Mouse (Mus musculus) right cerebral cortex, adult 2 months (tissue): Measurements from ENCODE around the gene Glul.

ENCODE experiments used
- DNase-seq, 2 experiments: peaks; one replicate each; pipeline ENCODE4 v3.0.0; 2021 to 2022; ENCODE audit warnings: low spot score in 2 of 2

The Glul gene

DNA sequence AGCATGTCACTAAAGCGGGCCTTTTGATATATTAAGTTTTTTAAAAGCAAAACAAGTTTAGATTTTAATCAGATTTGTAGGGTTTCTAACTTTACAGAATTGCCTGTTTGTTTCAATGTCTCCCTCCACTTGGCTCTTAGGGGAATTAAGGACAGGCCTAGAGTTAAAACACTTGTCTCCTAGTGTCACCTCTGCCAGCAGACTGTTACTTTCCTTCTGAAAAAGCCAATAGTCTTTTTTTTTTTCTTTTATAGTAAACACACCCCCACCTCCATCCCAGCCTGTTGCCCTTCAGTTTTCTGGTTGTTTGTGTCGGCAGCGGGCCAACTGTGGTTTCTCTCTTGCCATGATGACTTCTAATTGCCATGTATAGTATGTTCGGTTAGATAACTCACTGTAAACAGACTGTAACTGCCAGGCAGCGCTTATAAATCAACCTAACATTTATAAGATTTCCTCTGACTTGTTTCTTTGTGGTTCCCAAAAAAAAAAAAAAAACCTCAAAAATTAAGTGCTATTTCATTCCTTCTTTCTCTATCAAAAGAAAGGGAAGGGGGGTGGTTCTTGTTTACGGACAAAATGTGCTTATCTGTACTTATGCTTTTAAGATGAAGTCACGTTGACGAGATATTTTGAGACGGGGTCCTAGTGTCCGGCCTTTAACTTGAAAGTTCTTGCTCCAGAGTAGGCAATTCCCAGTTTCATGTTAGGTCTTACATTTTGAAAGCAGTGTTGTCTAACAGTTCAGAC, 9.6 kb downstream of the Glul start:
- no peak for DNase-seq

DNA sequence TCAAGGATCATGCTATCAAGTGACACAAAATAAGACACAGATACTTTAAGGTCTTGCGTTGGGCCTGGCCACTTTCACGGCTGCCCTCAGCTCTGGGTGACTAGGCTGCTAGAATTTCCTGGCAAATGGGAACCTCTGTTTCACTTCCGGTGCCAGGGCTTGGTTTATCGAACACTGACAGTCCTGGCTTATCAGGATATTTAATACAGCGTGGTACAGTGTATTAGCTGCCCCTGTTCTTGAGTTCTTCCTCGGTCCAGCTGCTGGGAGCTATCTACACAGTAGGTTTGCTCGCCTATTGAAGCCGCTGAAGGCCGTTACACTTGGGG, 10.2 kb downstream of the Glul start:
- DNase-seq, result no peak

DNA sequence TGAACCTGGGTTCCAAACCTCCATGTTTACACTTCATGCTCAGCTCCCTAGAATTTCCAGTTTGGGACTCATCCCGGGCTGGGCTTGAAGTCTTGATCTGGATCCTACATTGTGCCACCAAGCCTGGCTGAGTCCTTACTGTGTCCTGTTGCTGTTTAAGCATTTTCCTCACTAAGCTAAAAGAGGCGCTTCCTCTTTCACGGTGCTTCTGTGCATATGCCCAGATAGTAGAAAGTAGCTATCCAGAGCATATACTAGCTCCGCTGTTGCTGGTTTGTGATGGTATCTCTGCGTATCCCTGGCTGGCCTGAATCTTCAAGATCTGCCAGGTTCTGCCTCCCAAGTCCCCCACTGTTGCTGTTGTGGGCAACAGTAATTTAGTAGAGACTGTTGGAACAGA, 10.7 kb downstream of the Glul start:
- no peak for DNase-seq

DNA sequence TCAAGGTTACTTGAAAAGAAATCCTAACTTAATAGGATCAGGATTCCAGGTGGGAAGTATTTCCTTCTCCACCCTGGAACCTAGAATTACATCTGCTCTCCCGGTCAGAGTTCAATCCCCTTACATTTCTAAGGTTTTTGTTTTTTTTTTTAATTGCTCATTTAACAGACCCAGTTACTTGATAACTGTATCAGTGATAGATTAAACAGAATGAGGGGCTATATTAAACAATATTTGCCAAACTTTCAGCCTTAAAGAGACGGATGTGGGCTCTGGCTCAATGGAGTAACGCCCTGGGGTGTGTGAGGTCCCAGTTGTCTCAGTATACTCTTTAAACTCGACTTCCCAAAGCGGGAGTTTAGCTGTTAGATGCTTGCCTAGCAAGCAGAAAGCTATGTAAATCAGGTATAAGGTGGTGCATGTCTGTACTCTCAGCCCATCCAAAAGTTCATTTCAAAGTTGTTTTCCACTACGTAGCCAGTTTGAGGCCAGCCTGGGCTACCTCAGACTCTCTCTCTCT, 11.6 kb downstream of the Glul start:
- DNase-seq, result no peak

DNA sequence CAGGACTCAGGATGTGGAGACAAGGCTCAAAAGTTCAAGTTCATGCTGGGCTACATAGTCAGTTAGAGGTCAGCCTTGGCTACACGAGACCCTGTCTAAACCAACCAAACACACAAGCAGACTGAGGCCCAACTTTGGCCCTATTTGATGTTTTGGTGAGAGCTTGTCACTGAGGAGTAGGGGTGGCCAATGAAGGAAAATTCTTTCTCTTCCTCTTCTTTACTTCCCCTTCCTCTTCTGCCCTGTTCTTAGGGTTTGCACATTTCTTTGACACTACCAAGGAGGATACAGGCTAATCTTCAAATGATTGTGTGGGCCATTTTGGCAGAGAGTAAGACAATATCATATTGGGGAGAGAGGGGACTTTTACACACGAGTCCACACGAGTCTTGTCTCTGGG, 14.1 kb downstream of the Glul start:
- no peak for DNase-seq

DNA sequence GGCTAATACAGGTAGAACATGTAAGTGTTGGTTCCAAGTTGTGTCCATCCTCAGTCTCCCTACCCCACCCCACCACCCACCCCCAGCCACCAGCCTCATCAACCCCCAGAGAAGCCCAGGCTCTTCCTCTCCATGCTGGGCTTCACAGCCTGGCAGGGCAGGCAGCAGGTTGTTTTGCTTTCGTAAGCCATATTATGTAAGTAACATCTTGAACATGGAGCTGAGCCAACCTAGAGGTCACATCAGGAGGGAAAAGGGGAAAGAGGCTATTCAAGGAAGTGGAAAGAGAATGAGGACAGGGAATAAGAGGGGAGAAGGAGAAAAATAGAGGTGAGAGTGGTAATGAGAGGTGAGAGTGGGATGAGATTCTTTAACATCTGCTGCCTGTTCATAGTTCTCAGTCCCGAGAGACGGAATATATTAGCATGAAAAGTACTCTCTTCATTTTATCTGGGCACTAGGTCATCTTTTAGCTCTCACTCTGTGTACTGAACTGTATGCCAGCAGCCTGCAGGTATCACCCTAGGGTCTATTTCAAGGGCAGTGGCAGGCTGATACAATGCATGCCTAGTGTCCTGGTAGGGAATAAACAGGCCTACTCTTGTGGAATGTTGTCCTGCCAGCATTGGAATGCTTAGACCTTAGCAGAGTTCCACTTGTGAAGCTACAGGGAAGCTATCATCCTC, 18.9 kb downstream of the Glul start:
- no peak for DNase-seq

DNA sequence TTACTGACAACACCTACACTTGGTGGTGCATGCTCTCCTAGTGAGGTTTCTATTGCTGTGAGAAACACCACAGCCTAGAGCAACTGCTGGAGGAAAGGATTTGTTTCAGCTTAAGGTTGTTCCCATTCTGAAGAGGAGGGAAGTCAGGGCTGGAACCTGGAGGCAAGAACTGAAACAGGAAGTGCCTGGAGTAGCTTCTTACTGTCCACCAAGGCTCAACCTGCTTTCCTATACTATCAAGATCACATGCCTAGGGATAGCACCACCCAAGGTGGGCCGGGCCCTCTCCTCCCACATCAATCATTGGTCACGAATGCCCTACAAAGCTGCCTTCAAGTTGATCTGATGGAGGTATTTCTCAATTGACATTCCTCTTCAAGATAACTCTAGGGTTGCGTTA, 21.9 kb downstream of the Glul start:
- DNase-seq, result no peak

DNA sequence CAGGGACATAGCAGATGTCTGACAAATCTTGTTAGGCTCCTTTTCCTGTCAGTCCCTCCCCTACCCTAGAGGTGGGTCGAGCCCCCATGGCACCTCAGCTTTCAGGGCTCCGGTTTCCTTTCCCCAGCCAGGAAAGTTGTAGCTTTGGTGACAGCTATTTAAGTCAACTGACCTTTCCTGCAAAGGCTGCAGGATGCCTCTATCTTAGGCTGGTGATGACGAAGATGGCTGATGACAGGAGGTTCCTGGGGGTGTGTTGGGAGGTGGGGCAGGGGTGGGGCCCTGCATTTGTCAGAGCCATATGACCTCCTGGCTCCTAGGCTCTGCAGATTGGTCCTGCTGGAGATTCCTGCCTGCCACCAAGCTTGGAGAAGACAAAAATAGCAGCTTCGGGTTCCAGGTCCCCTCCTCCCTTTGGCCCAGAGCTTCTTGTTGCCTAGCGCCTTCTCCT, 22.9 kb downstream of the Glul start:
- DNase-seq, result no peak

DNA sequence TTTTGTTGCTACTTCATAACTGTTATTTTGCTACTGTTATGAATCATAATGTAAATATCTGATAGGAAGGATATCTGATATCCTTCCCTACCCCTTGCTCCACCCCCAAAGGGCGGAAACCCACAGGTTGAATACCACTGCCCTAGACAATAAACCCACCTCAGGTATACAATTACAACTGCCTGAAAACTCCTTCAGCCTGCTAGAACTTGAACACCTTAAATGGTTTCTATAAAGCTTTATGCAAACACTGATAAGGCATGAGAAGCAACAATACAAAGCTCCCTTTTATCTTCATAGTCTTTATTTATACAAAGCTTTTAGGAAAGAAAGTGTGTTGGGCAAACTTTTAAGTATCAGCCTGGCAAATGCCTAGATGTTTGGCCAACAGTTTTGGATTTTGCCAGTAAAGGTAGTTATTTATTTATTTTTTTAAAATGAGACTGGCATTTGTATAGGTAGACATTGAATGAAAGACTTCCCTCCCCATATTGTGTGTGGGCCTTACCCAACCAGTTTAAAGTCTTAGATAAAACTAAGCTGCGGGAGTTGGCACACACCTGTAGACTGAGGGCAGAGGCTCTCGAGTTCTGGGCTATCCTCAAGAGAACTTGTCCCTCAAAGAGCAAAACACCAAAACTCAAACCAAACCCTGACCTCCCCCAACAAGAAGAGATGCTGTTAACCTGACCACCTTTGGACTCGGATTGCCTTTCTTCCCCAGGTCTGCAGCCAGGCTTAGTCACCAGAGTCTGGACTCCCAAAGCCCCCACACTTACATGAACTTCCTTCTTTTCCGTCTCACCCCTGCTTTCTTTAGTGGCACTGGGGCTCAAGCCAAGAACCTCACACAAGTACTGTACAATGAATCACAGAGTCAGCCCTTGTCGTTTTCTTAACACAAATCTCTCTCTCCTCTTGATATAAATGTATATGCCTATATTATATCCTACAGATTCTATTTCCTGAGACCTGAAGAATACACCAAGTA, 24.9 kb downstream of the Glul start:
- DNase-seq, result no peak

DNA sequence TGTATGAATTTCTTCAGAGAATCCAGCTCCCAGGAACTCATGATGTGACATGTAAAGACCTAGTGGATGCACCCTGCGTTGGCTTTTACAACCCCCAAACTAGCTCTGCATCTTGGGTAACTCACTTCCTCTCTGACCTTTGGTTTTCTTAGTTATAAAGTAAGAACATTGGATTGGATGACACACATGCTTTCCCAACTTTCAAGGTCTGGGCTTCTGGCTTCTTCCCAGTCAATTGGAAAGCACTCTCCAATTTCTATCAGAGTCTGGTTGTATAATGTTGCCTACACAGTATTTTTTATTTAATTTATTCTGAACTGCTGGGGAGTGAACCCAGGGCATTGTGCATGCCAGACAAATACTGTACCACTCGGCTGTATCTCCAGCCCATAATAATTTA, 30.7 kb downstream of the Glul start:
- DNase-seq, result no peak

DNA sequence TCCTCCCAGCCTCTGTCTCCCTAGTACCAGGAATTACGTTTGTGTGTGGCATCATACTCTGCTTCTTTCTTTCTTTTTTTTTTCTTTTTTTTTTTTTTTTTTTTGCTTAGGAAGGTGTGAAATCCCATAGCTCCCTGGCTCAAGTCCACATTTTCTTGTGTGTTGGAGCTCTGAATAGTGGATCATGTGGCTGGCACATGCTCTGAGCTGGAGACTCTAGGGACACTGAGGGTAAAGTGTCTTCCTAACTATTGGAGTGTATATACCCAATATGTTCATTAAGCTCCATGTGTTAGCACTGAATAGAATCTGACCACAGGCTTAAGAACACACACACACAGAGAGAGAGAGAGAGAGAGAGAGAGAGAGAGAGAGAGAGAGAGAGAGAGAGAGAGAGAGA, 34.0 kb downstream of the Glul start:
- no peak for DNase-seq

DNA sequence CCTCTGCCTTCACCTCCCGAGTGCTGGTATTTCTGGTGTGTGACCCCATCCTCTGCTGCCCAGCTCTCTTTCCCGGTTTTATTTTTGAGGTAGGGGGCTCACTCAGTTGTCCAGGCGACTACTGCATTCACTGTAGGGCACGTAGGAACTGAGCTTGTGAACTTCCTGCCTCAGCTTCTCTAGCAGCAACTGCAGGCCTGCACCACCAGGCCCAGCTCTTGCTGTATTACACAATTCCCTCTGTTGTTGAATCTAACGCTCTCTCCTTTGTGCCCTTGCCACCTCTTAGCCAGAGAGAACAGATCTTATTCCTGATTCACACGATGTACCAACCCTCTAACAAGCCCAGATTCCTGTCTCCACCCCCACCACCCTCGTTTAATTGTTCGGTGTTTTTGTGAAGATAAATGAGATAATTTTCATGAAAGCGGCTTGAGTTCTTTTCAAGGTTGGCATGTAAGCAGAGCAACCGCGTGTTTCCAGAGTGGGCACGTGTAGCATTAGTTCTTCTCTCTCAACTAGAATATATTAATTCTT, 36.2 kb downstream of the Glul start:
- no peak for DNase-seq

DNA sequence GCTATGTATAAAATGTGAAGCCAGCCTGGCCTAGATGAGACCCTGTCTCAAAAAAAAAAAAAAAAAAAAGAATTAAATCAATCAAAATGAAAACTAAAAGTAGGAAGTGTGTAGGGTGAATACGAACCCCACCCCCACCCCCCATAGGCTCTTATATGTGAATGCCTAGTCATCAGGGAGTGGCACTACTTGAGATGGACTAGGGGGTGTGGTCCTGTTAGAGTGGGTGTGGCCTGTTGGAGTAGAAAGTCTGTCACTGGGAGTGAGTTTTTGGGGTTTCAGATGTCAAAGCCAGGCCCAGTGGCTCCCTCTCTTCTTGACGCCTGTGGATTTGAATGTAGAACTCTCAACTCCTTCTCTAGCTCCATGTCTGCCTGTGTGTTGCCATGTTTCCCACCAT, 37.3 kb downstream of the Glul start:
- DNase-seq, result no peak

DNA sequence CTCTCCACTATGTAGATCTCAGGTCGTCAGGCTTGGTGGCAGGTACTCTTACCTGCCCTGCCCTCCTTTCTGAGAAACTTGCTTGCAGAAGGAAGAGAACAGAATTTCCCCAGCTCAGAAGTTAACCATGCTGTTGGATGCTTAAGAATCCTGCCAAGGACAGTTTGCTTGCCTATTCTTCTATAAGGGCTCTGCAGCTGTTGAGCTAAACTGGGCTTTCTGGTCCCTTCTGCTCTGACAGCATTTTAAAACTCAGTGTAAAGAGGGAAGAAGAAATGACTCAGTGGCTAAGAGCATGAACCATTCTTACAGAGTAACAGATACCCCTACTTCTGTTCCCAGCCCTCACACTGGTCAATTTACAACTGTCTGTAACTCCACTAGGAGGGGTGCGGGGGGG, 41.2 kb downstream of the Glul start:
- no peak for DNase-seq

DNA sequence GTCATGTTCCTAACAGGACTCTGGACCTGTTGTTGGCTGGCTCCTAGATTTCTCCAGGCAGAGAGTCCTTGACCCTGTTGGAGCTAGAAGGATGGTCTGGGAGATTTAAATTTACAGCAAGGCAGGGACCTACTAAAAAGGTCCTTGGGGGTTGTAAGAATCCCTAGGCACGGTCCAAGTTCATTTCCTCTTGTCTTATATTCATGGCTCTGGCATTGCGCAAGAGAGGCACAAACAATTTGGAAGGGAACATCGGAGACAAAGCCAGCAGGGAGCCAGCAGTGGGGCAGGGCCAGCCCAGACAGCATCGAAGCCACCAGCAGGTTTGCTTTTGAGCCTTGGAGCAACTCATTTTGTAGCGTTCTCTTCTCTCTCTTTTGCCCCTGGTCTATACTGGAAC, 45.4 kb downstream of the Glul start:
- no peak for DNase-seq

DNA sequence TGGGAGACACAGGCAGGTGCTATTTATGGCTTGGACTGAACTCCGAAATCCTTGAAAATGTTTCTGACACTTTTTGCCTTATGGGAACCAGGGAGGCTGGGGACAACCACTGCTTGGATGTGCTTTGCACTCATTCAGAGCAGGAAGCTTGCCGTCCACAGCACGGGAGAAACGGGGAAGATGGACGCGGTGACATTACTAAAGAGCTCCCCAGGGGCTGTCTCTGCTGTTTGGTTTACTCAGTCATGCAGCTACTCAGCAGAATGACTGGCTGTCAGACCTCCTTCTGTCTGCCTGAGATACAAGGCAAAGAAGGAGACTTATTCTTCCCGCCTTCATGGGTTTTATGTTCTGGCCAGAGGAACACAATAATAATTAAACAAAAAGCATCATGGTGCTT, 47.2 kb downstream of the Glul start:
- DNase-seq, result no peak

DNA sequence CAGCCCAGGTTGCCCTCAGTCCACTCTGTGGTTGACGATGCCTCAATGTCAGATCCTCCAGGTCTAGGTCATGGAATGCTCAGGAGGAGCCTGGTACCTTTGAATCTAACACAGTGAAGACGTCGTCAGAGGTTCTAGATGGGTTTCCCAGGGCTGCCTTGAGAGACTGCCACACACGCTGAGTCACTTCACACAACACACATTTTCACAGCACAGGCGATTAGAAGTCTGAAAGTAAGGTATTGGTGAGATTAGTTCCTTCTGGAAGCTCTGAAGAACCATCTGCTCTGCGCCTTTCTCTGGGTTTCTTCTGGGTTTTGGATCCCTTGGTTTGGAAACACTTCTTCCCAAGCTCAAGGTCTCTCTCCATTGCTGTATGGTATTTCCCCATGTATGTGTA, 48.1 kb downstream of the Glul start:
- DNase-seq, result no peak

DNA sequence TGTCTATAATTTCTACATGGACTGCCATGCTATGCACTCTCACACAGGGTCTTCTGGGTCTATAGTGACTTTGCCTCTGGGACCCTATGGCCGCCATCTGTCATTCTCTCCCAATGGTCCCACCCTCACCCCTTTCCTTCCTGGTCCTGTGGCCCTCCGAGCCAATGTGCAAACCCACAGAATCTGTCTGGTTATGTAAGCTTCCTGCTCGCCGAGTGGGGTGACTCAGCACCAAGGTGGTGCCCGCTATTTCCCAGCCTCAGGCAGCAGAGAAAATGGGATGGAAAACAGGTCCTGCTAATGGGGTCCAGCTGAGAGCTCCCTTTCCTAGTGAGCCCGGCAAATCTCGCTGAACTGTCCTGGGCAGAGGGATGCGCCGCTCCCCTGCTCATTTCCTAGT, 53.5 kb downstream of the Glul start:
- DNase-seq, result peak; percentile 23 to 41

DNA sequence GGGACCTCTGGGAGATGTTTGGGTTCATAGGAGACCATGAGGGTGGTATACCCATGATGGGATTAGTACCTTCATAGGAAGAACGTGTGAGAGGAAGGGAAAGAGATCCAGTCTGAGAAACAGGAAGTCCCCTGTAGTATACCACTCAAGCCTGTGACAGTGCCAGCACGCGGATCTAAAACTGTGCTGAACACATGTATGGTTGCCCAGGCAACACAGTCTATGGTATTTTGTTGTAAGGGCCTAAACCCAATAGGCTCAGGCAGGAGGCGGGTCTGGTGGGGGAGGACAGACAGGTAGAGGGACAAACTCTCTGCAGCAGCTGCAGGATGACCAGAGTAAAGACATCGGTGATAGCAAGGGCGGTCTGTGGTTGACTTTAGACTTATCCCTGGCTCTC, 54.1 kb downstream of the Glul start:
- no peak for DNase-seq

DNA sequence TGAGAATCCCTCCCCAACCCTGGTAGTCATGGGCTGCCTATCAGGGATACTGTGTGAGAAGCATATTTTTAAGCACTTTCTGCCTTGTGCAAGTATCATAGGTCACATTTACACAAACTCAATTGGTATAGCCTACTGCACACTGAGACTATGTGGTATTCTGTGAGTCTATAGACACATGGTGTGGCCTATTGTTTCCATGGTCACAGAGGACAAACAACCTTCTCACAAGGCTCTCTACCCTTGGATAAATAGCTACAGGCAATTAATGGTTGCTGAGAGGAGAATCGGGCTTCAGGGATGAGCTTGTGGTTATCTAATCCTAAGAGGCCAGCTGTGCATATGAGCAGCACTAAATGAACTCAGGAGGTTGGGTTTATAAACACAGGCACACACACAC, 58.1 kb downstream of the Glul start:
- no peak for DNase-seq
